Mouse (Mus musculus) lung, adult 2 months (tissue): ENCODE results near the gene Insm1. TPM values are rescaled to one million over a fixed set of nuclear protein-coding genes. Genes with fewer than 3 reads are reported as not detected.

Experiments used
- DNase-seq: peaks from one replicate; pipeline ENCODE4 v3.0.0; 2022
- H3K4me1 ChIP-seq: fragments of 200-500 bp; 2 replicates; pipeline ENCODE4 v1.6.1; 2011; ENCODE audit warnings: low read length; ENCODE audit not compliant: control insufficient read depth, insufficient read depth
- H3K4me3 ChIP-seq: fragments of 200-500 bp; replicated peaks from 2 replicates; pipeline ENCODE3; 2011; ENCODE audit warnings: low read depth, mild to moderate bottlenecking, control low read depth, low read length; ENCODE audit errors: extremely low read depth
- CTCF ChIP-seq: fragments of 200-500 bp; IDR thresholded peaks from 2 replicates; pipeline ENCODE4 v1.5.1; 2011; ENCODE audit warnings: mild to moderate bottlenecking, low read length, control low read depth; ENCODE audit not compliant: insufficient read depth
- POLR2A ChIP-seq: fragments of 200-500 bp; IDR thresholded peaks from 2 replicates; pipeline ENCODE4 v1.6.1; 2011; ENCODE audit warnings: low read depth, mild to moderate bottlenecking, control low read depth, low read length, borderline replicate concordance; ENCODE audit errors: extremely low read depth
- WGBS: fragments of 180-500 bp; shearing (Covaris S2); methylation state at CpG from one replicate; pipeline ENCODE4 v1.1.7; 2018; 5-methylcytosine and 5-hydroxymethylcytosine counted together
- polyA plus RNA-seq: library from polyadenylated mRNA; depleted of rRNA; stranded (reverse); fragments of >200 nt; gene quantifications from 2 replicates; pipeline ENCODE4 v1.2.3, GENCODE M21; 2012

Insm1 gene
- polyA plus RNA-seq, 1 experiment = 0.15 TPM

DNA sequence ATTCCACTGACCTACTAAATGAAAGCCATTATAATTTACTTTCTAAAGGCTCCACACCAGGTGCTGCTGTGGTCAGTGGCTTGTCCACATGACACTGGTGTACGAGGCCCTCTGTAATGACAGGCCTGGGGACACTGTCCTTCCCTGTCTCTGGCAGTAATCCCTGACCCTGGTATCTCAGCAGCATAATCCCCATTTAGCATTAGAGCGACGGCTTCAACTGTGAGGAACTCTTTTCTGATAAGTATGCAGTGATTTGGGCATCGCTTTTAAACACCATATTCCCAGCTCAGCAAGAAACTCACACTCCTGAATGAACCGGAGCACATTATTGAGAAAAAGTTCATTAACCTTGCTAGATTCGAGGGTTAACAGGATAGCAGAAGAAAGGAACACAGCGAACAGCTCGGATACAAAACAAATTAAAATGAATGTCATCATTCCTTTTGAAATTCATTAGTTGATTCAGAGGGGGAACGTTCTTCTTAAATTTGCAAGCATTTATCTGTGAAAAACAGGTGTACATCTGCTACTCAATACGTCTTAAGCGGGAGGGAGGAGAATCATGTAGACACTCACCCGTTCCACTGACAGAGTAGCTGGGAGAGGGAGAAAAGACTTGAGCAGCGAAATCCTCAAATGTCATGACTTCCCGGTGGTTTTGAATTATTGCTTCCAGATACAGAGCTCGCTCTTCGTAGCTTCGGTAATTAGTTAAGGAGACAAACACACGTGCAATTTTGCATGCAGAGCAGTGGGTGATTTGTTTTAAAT, 38.3 kb downstream of the Insm1 start:
- no peak overlapping the region for H3K4me3 ChIP-seq
- TF ChIP-seq POLR2A (no peak), CTCF (no peak)
- 77% methylated on average over 18 of the region's 18 CpGs for WGBS
- H3K4me1 ChIP-seq = peaks cover 5% of the 10 kb centered on the region
- no peak for DNase-seq

DNA sequence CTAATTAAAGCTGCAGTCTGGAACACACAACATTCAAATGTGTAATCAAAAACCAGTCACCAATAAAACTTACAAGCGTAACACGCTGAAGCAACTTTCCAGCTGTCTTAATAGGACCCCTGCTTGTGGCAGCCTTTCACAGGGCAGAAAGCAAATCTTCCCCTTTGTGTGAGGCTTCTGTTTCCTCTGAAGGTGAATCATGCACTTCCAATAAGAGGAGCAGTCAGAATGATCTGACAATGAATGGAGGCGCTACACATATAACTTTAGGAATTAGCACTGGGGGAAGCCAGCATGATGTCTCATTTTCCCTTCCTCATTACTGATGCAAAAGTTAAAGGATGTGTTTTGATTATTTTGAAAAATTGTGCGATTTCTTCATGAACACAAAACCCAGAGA, 39.4 kb downstream of the Insm1 start:
- no peak for TF ChIP-seq CTCF
- TF ChIP-seq POLR2A = no peak
- Histone ChIP-seq H3K4me1 (peaks cover 5% of the 10 kb centered on the region), H3K4me3 (no peak overlapping the region)
- 95% methylated on average over 4 of the region's 4 CpGs for WGBS
- no peak for DNase-seq

DNA sequence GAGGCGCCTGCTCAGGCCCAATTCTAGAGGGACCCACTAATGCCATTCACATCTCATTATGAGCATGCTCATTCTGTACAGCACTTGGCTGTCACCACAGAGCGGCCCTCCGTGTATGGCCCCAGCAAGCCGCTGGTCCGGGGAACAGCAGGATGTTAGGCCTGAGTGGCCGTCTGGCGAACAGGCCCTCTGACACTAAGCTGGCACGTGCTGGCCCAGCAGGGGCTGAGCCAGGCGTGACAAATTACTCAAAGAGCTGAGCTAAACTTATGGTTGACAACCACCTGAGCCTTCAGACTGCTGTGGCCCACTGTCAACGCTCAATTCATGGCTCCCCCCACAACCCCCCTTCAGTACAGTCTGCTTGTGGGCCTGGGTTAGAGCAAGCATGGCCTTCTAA, 40.5 kb downstream of the Insm1 start:
- no peak for TF ChIP-seq CTCF
- no peak for TF ChIP-seq POLR2A
- DNase-seq = no peak
- Histone ChIP-seq H3K4me1 (peaks cover 5% of the 10 kb centered on the region), H3K4me3 (no peak overlapping the region)
- 73% methylated on average over 10 of the region's 10 CpGs for WGBS

DNA sequence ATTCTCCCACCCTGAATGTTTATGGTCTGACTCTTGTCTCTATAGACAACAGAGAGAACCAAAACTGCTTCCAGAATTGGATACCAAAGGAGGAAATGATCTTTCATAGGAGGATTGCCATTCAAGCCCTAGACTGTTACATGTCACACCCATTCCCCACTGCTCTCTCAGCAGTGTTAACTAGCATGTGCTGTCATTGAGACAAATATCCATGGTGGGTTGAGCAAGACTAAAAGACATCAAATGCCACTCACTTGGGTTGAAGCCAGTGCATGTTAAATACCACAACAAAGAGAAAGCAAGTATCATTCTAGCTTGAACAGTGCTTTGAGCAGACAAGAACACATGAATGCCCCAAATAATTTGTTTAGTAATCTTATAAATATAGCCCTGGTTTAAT, 41.2 kb downstream of the Insm1 start:
- H3K4me3 ChIP-seq = no peak overlapping the region
- DNase-seq = no peak

DNA sequence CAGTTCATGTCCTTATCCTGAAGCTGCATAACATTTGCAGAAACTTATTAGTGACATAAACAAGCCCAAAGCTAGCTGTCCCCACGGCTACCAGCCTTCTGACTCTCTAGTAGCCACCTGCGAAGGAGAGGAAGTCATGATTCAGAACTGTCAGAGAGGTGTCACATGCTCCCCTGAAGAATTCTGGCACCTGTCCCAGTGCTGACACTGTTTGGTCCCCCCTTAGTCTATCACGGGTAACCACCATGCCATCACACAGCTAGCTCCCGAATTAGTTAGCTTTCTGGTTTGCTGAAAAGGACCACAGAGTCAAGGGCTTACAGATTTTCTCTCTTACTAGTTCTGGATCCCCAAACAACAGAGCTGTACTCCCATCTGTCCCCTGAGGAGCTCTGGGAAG, 43.3 kb downstream of the Insm1 start:
- TF ChIP-seq CTCF = no peak
- TF ChIP-seq POLR2A = no peak
- 38% methylated on average over 4 of the region's 4 CpGs for WGBS
- DNase-seq = no peak
- Histone ChIP-seq H3K4me1 (peaks cover 5% of the 10 kb centered on the region), H3K4me3 (no peak overlapping the region)

More for the DNA sequence above, 41.2 kb downstream of the Insm1 start:
- H3K4me1 ChIP-seq = peaks cover 5% of the 10 kb centered on the region
- no peak for TF ChIP-seq CTCF
- TF ChIP-seq POLR2A = no peak

DNA sequence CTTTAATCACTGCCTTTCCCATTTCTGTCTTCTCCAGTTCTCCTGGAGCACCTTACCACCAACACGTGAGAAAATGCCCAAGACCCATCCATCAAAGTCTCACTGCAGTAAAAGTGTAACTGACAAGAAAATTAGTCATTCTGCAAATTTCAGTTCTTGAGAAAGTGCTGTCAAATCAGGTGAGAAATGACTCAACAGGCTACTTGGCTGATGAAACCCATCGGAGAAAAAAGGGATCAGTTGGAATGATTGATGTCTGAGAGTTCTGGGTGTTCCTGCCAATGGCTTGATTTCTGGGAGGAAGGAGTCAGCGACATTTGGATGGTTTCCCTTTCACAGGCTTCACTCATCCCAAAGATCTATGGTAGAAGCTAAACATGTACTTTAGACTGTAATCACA, 44.8 kb downstream of the Insm1 start:
- TF ChIP-seq CTCF (no peak), POLR2A (no peak)
- Histone ChIP-seq H3K4me1 (peaks cover 5% of the 10 kb centered on the region), H3K4me3 (no peak overlapping the region)
- no peak for DNase-seq
- 58% methylated on average over 3 of the region's 3 CpGs for WGBS
